ENCODE assay signal across 20 mouse cellular contexts in the genomic region with DNA sequence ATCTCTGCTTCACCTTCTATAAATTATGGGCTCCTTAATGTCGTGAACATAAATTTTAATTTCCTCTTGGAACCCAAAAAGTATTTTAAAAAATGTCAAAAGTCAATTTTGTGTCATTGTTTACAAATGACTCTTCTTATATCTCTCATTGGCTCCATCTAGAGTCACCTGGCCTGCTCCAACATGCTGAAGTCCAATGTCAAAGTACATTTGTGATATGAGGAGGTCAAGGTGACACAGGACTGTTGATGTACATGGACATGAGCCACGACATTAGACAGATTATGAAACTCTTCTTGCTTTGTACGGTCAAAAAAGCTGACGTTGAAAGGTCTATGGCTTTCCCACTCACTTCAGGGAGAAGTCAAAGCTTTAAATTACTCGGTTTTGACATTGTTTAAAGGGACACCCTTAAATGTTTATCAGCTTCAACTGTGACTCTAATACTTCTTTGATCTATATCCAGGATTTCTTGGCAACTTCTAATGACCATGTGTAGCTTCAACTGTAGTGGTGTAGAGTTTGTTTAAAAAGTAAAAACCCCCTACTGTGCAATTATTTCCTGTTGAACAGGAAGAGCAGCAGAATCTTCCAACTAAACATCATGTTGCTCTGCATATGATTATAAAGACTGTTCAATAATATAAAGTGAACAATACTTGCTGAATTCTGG.
"Had no signal": no experiment of that assay in that cellular context is flagged by ENCODE, and none has a peak within 500 bp of the region (broad histone marks: within the 10 kb centered on the region; RNA-seq: fewer than 3 reads in every experiment).

No protein-coding gene starts in this region.

- H3K9ac ChIP-seq: limb, embryonic 13.5 days; limb, embryonic 15.5 days; liver, embryonic 14.5 days; midbrain, embryonic 12.5 days; neural tube, embryonic 13.5 days; neural tube, embryonic 15.5 days had no signal

- DNase-seq: lung, adult 18-20 months; lung, postnatal 4 days; midbrain, embryonic 14.5 days; retina, postnatal 1 day; right cerebral cortex, adult 18-20 months; right cerebral cortex, postnatal 25 days; right cerebral cortex, postnatal 4 days; spleen, adult 18-20 months; thymus, adult 18-20 months; thymus, postnatal 14 days; thymus, postnatal 36 days had no signal

- H3K4me1 ChIP-seq: midbrain, embryonic 10.5 days; midbrain, embryonic 12.5 days; neural tube, embryonic 13.5 days; neural tube, embryonic 15.5 days had no signal

- H3K4me3 ChIP-seq: limb, embryonic 13.5 days; limb, embryonic 15.5 days; midbrain, embryonic 10.5 days; midbrain, embryonic 12.5 days; myocyte; neural tube, embryonic 13.5 days; neural tube, embryonic 15.5 days had no signal

- H3K27ac ChIP-seq: limb, embryonic 13.5 days; limb, embryonic 15.5 days; liver, embryonic 14.5 days; midbrain, embryonic 10.5 days; midbrain, embryonic 12.5 days; neural tube, embryonic 13.5 days; neural tube, embryonic 15.5 days had no signal

- H3K27me3 ChIP-seq: limb, embryonic 13.5 days; limb, embryonic 15.5 days; midbrain, embryonic 12.5 days; neural tube, embryonic 13.5 days; neural tube, embryonic 15.5 days had no signal

- H3K4me2 ChIP-seq: limb, embryonic 13.5 days; limb, embryonic 15.5 days; midbrain, embryonic 12.5 days; neural tube, embryonic 13.5 days; neural tube, embryonic 15.5 days had no signal

- ATAC-seq: midbrain, embryonic 16.5 days had no signal

- H3K36me3 ChIP-seq: limb, embryonic 13.5 days; midbrain, embryonic 10.5 days; midbrain, embryonic 12.5 days; neural tube, embryonic 13.5 days; neural tube, embryonic 15.5 days had no signal

- H3K9me3 ChIP-seq: limb, embryonic 13.5 days; limb, embryonic 15.5 days; midbrain, embryonic 10.5 days; midbrain, embryonic 12.5 days; neural tube, embryonic 13.5 days; neural tube, embryonic 15.5 days had no signal
